Mouse (Mus musculus): Measurements from ENCODE around the gene Tbx1. TPM values are rescaled to one million over a fixed set of nuclear protein-coding genes. Genes with fewer than 3 reads are reported as not detected.
A peak's percentile ranks its signal among the peaks of the same experiment; 100 is the strongest.

Gene Tbx1
- polyA plus RNA-seq, 1 experiment from 2014 or later = 5.5 TPM

DNA sequence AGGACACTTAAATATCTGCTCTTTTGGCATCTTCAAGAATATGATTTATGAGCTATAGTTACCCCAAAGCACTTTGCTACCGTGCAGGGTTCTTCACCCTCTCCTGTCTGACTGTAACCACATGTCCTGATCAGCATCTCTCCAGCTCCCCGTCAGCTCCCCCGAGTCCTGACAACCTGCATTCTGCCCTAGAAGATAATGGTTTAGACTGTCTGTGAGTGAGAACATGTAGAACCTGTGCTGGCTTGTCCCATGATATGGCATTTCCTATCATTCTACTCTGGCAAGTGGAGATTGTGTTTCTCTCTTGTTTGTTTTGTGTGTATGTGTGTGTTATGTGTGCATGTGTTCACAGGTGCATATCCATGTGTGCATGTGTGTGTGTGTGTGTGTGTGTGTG lies 7.5 kb upstream of the Tbx1 start:
- Histone ChIP-seq H3K9me3 (no peaks in the 10 kb centered on the region), H3K4me1 (peaks cover 13% of the 10 kb centered on the region), H3K27me3 (peaks cover 35% of the 10 kb centered on the region), H3K36me3 (no peaks in the 10 kb centered on the region), H3K27ac (no peak overlapping the region), H3K4me2 (replicated peaks) (no peak overlapping the region), H3K9ac (no peak overlapping the region), H3K4me3 (no peak overlapping the region)
- no peak for ATAC-seq (ENCODE audit: low FRiP score, low read depth)
- WGBS = 74% methylated on average over 3 of the region's 3 CpGs

DNA sequence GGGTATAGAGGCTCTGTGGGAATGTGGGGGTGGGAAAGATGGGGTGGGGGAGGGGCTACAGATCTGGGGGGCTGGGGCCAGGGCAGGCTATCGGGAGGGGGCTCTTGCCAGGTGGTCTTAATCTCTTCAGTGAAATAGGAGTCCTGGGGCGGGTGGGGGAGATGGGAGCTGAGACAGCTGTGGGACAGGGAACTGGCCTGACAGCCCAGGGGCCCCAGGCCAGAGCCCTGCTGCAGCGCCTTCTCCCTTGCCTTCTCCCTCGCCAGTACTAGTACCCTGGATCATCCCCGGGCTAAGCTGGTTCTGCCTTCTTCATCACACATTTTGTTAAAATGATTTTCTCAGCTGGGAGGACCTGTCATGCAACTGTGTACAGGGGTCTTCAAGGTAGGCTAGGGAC lies 5.8 kb upstream of the Tbx1 start:
- H3K36me3 ChIP-seq = no peaks in the 10 kb centered on the region
- H3K4me3 ChIP-seq = no peak overlapping the region
- H3K9ac ChIP-seq = no peak overlapping the region
- H3K4me2 ChIP-seq (replicated peaks) = no peak overlapping the region
- WGBS = 26% methylated on average over 5 of the region's 5 CpGs
- H3K4me1 ChIP-seq = peaks cover 8% of the 10 kb centered on the region
- H3K27ac ChIP-seq = no peak overlapping the region
- no peaks in the 10 kb centered on the region for H3K9me3 ChIP-seq
- ATAC-seq (ENCODE audit: low FRiP score, low read depth) = peak; percentile 41; the same call in 1 of the 2 replicates
- peaks cover 49% of the 10 kb centered on the region for H3K27me3 ChIP-seq

DNA sequence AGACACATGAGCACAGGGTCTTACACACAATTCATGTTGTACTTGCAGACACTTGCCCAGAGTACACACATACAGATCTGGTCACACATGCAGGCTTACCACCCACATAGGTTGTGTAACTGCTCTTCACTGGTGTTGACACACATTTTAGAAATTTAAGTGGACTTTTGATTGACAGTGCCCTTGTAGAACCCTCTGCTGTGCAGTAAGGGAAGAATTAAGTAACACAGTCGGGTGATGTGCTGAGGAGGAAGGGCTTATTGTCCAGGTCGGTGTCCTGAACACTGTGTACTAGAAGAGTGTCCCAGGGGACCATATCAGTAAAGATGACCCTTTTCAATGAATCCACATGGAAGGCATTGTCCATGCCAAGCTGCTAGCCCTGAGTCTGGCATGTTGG lies 3.5 kb upstream of the Tbx1 start:
- Histone ChIP-seq H3K36me3 (no peaks in the 10 kb centered on the region), H3K4me2 (replicated peaks) (no peak overlapping the region), H3K27ac (no peak overlapping the region), H3K27me3 (peaks cover 73% of the 10 kb centered on the region), H3K9ac (no peak overlapping the region), H3K4me3 (no peak overlapping the region), H3K9me3 (no peaks in the 10 kb centered on the region), H3K4me1 (peaks cover 23% of the 10 kb centered on the region)
- 77% methylated on average over 2 of the region's 2 CpGs for WGBS
- ATAC-seq (ENCODE audit: low FRiP score, low read depth) = no peak

DNA sequence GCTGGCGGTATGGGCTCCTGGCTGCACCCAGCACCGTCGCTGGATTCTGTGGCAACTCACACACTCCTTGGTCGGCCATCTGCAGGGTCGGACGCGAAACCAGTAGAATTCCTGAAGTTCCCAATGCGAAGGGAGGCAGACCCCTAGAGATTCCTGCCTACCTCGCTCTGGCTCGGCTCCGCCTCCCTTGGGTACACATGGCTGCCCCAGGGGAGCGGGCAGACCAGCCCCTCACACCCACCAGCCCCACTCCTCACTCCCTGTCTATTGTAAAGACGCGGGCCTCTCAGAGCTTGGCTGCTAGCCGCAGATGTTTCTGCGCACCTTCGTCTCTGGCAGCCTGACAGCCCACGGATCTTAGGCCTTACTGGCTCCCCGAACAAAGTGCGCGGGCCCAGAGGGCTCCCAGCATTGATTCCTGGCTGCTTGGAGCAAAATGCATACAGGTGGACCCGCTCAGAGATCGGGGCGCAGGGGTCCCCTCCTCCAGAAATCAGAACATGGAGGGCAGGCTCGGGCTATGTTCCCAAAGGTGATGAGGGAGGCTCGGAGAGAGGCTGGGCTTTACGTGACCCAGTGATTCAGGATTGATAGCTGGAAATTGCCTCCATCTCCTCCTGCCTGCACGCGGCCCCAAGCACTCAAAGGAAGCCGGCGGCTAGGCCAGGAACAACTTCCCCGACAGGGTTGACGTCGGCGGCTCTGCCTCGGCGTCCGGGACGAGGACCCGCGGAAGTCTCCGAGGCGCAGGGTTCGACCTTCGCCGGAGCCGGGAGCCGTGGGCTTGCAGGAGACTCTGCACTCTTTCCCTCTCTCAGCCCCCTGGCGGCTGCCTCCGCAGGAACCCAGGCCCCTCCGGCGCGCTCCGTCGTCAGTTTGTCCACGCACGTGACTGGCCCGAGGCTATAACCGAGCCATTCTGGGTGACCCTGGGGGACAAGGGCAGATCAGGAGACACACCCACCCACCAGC lies 862 bp upstream of the Tbx1 start:
- ATAC-seq (ENCODE audit: low FRiP score, low read depth) = no peak
- H3K27ac ChIP-seq = no peak overlapping the region
- H3K4me2 ChIP-seq (replicated peaks) = peak overlapping the region; percentile 59

DNA sequence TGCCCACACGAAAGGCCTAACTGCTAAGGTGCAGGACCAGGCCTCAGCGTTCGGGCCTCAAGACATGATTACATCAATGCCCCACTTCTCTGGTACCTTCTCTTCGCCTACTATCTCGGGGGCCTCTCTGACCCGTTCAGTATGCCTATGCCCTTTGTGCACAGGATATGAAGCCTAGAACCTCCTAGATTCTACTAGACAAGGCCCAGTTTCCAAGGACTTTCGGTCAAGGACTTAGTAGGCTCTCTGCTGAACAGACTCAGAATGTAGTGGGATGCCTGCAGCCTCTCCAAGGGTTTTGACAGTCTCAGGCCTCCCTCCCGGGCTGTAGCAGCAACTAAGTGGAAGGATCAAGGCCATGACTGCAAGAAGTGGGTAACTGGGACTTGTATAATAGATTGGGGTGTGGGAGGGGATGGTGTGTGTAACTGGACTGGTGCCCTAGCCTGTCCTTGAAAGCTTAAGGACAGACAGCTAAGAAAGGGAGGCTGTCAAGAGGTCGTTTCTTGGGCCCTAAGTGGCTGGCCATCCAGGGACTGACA lies 1.3 kb downstream of the Tbx1 start:
- Histone ChIP-seq H3K9me3 (no peaks in the 10 kb centered on the region), H3K4me3 (peak overlapping the region; percentile 38; the same call in 1 of the 2 replicates), H3K4me2 (replicated peaks) (no peak overlapping the region), H3K4me1 (peaks cover 43% of the 10 kb centered on the region), H3K36me3 (no peaks in the 10 kb centered on the region), H3K27me3 (peaks cover 96% of the 10 kb centered on the region), H3K27ac (no peak overlapping the region), H3K9ac (no peak overlapping the region)
- WGBS = 31% methylated on average over 9 of the region's 9 CpGs
- no peak for ATAC-seq (ENCODE audit: low FRiP score, low read depth)

More for the DNA sequence above, 862 bp upstream of the Tbx1 start:
- H3K4me3 ChIP-seq = peak overlapping the region; percentile 32
- peak overlapping the region; percentile 36 for H3K9ac ChIP-seq
- 3% methylated on average over 59 of the region's 59 CpGs for WGBS
- no peaks in the 10 kb centered on the region for H3K36me3 ChIP-seq
- peaks cover 91% of the 10 kb centered on the region for H3K27me3 ChIP-seq
- H3K9me3 ChIP-seq = no peaks in the 10 kb centered on the region
- peaks cover 39% of the 10 kb centered on the region for H3K4me1 ChIP-seq

DNA sequence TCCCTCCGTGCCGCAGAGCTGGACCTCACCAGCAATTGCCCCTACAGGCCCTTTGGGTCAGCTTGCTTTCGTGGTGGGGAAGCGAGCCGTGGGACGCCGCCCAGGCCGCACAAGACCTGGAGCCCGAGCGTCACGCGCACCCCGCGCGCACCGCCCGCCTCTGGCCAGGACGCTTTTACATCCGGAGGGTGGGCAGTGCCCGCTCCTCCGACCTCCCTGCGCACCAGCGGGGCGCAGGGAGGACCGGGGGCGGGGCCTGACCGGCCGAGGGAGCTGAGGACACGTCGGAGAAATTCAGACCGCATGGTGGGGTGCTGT lies 1.8 kb downstream of the Tbx1 start:
- WGBS = 6% methylated on average over 31 of the region's 31 CpGs
- H3K9me3 ChIP-seq = no peaks in the 10 kb centered on the region
- H3K9ac ChIP-seq = 0 out of 2 replicates have a peak overlapping the region, but pooled peaks have one; percentile 26

DNA sequence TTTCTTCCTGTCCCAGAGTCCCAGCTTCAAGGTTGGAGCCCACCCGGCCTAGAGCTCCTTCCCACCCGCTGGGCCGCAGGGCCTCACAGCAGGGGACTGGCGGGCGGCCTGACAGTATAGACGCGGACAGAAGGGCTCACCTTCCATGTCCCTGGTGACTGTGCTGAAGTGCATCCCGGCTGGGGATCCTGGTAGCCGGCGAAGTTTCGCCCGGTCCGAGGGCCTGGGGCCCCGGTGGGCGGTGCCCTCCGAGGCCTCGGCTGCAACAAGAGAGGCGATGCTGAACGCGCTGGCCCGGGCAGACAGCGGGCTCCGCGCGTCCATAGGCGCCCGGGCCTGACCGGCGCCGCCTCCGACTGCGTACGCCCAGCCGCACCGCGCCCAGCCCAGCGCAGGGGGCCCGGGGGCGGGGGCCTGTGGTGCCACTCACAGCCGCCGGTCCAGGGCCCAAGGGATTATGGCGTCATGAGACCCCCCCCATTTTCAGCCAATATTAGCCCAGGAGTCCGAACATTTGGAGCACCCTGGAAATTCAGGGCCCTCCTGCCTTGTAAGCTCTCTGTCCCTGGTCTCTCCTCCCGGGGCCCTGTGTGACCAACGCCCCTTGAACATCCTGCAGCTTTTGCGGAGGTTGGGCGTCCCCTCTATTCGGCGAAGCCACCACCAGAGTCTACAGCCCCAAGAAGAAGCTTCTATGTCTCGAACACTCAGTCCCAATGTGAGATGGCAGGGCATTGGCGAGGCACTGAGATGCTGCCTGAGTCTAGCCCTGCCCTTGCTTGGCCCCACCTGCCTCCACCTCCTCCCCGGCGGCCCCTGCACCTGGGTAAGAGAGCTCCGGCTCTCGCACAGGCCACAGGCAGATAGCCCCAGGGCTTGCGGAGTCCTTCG lies 2.4 kb downstream of the Tbx1 start:
- peak overlapping the region; percentile 59 for H3K4me2 ChIP-seq (replicated peaks)
- peak; percentile 9; the same call in 1 of the 2 replicates for ATAC-seq (ENCODE audit: low FRiP score, low read depth)
- H3K36me3 ChIP-seq = no peaks in the 10 kb centered on the region
- H3K9me3 ChIP-seq = no peaks in the 10 kb centered on the region
- H3K27me3 ChIP-seq = peaks cover 96% of the 10 kb centered on the region
- H3K9ac ChIP-seq = peak overlapping the region; percentile 59
- H3K4me1 ChIP-seq = peaks cover 43% of the 10 kb centered on the region
- no peak overlapping the region for H3K27ac ChIP-seq
- H3K4me3 ChIP-seq = peak overlapping the region; percentile 38
- WGBS = 2% methylated on average over 56 of the region's 57 CpGs

More for the DNA sequence above, 1.8 kb downstream of the Tbx1 start:
- Histone ChIP-seq H3K27ac (no peak overlapping the region), H3K36me3 (no peaks in the 10 kb centered on the region), H3K4me3 (peak overlapping the region; percentile 38), H3K4me1 (peaks cover 43% of the 10 kb centered on the region), H3K27me3 (peaks cover 96% of the 10 kb centered on the region), H3K4me2 (replicated peaks) (peak overlapping the region; percentile 59)
- no peak for ATAC-seq (ENCODE audit: low FRiP score, low read depth)

DNA sequence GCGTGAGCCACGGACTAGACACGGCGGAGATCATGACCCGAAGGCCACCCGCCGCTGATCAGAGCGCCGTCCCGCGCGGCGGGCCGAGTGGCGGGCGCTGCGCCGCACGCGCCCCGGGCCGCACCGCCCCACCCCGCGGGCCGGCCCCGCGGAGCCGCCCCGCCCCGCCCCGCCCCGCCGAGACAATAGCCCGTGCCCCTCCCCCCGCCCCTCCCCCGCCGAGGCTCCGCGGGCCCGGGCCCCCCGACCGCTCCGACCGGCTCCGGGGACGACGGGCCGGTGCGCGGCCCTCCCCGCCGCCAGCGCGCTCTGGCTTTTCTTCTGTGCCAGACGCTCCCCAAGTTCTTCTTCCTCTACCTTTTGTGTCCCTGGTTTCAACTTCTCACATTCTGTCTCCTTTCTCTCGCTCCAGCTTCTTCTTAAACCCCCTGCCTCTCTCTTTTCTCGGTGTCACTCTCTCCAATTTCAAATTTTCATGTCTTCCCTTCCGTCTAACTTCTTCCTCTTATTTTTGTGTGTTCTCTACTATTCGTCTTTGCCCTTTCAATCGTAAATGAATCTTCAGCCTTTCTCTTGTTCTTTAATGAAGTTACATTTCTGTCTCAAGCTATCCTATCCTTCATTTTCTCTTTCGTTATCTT lies 3.4 kb downstream of the Tbx1 start:
- Histone ChIP-seq H3K36me3 (no peaks in the 10 kb centered on the region), H3K9ac (peak overlapping the region; percentile 66), H3K9me3 (no peaks in the 10 kb centered on the region), H3K27me3 (peaks cover 98% of the 10 kb centered on the region), H3K4me3 (peak overlapping the region; percentile 52), H3K27ac (no peak overlapping the region; the same call in 1 of the 2 replicates), H3K4me2 (replicated peaks) (peak overlapping the region; percentile 74), H3K4me1 (peaks cover 51% of the 10 kb centered on the region)
- 2% methylated on average over 31 of the region's 62 CpGs for WGBS
- no peak for ATAC-seq (ENCODE audit: low FRiP score, low read depth)

DNA sequence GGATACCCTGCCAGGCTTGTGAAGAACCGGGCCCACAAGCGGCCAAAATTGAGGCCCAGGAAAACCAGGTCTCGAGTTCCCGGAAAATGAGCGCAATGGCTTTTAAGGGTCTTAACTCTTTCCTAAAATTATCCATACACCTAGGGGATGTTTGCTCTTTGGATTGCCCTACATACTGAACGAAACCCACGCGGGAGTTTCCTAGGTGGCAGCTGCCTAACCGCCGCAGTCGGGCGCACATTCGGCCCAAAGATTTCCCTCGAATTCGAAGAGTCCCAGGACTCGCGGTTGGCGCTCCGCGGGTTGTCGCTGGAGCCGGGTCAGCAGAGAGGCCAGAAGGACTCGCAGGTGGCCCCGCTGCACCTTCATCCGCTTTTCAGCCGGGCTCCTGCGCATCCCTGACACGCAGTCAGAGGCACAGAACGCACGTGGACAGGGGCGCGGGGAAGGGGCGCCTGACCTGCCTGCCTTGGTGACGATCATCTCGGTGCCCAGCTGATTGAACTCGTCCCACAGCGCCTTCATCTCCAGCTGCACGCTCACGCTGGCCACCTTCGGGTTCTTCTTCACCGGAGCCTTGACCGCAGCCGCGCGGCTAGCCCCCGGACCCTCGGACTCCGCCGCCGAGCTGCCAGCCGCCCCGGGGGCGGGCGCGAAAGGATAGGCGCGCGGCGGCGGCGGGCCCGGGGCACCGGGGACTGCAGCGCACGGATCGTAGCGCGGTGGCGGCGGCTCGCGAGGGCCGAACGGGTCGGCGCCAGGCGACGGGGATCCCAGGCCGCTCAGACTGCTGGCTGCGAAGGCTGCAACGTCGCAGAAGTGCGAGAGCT lies 4.2 kb downstream of the Tbx1 start:
- Histone ChIP-seq H3K4me3 (peak overlapping the region; percentile 52), H3K9me3 (no peaks in the 10 kb centered on the region), H3K4me1 (peaks cover 51% of the 10 kb centered on the region), H3K27me3 (peaks cover 98% of the 10 kb centered on the region), H3K4me2 (replicated peaks) (peak overlapping the region; percentile 74), H3K9ac (peak overlapping the region; percentile 66), H3K36me3 (no peaks in the 10 kb centered on the region), H3K27ac (peak overlapping the region; percentile 48; the same call in 1 of the 2 replicates)
- ATAC-seq (ENCODE audit: low FRiP score, low read depth) = no peak; the same call in 1 of the 2 replicates
- 3% methylated on average over 82 of the region's 83 CpGs for WGBS

DNA sequence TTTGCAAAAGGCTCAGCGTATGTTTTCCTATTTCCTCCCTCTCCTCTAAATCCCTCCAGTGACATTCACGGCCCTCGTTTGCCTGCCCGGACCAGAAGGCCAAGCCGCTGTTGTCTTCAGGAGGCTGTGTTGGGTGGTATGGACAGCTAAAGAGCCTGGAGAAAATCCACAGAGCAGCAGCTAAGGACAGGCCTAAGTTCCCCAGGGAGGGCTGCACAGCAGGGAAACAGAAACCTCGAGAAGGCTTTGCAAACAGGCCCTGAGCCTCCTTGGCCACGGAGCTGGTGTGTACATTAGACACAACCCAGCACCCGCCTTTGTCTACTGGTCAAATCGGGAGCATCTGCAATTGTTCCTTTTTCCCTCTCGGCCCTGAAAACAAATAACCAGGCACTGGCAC lies 4.8 kb downstream of the Tbx1 start:
- peaks cover 49% of the 10 kb centered on the region for H3K4me1 ChIP-seq

More for the DNA sequence above, 4.8 kb downstream of the Tbx1 start:
- peak overlapping the region; percentile 66; the same call in 1 of the 2 replicates for H3K9ac ChIP-seq
- H3K4me2 ChIP-seq (replicated peaks) = peak overlapping the region; percentile 74
- no peaks in the 10 kb centered on the region for H3K36me3 ChIP-seq
- peaks cover 98% of the 10 kb centered on the region for H3K27me3 ChIP-seq
- H3K27ac ChIP-seq = no peak overlapping the region
- 14% methylated on average over 10 of the region's 10 CpGs for WGBS
- no peak for ATAC-seq (ENCODE audit: low FRiP score, low read depth)
- H3K9me3 ChIP-seq = no peaks in the 10 kb centered on the region
- peak overlapping the region; percentile 52 for H3K4me3 ChIP-seq

All from limb, embryonic 13.5 days (tissue).